Mouse (Mus musculus): Measurements from ENCODE around the gene Aff4. TPM values are rescaled to one million over a fixed set of nuclear protein-coding genes. Genes with fewer than 3 reads are reported as not detected.
A peak's percentile ranks its signal among the peaks of the same experiment; 100 is the strongest.
"Not testable (repeated sequence)": the region's sequence is repeated elsewhere in the genome, so short reads cannot be mapped to it uniquely, and the experiment has no call there.

Gene Aff4
- 100 to 1,000 TPM; 142 to 154 TPM for total RNA-seq (2021)
- long read RNA-seq, experiment 1, full-length matches to known transcripts: 2 of 20 reads
- long read RNA-seq, experiment 1, partial matches to known transcripts: 5 of 20 reads
- long read RNA-seq, experiment 1, other reads (novel, unspliced or antisense): 13 of 20 reads
- long read RNA-seq, experiment 2, full-length matches to known transcripts: 3 of 11 reads
- long read RNA-seq, experiment 2, partial matches to known transcripts: 0 of 11 reads
- long read RNA-seq, experiment 2, other reads (novel, unspliced or antisense): 8 of 11 reads

- DNase-seq: peak; percentile 92
Observed at GRCm38 (mm10) chr11:53350291-53351223, at the start of gene Aff4. Gene Aff4, plus strand, starts transcription at chr11:53350833.

- DNase-seq: no peak
Observed at GRCm38 (mm10) chr11:53301167-53301515, 49.5 kb upstream of the Aff4 start.

- no peak for DNase-seq
Observed at GRCm38 (mm10) chr11:53304044-53304840, 46.4 kb upstream of the Aff4 start.

- no peak for DNase-seq
Observed at GRCm38 (mm10) chr11:53306965-53307364, 43.7 kb upstream of the Aff4 start.

GRCm38 (mm10) chr11:53307558-53308065, 43.0 kb upstream of the Aff4 start:
- peak; percentile 46 for DNase-seq

GRCm38 (mm10) chr11:53308251-53308864, 42.3 kb upstream of the Aff4 start:
- DNase-seq: peak; percentile 62

GRCm38 (mm10) chr11:53308884-53309310, 41.7 kb upstream of the Aff4 start:
- peak; percentile 84 for DNase-seq

GRCm38 (mm10) chr11:53311385-53311784, 39.2 kb upstream of the Aff4 start:
- no peak for DNase-seq

GRCm38 (mm10) chr11:53312823-53313222, 37.8 kb upstream of the Aff4 start:
- not testable (repeated sequence) for DNase-seq

- no peak for DNase-seq
Observed at GRCm38 (mm10) chr11:53314770-53315173, 35.9 kb upstream of the Aff4 start.

GRCm38 (mm10) chr11:53316996-53317395, 33.6 kb upstream of the Aff4 start:
- DNase-seq: no peak

GRCm38 (mm10) chr11:53318041-53318440, 32.6 kb upstream of the Aff4 start:
- DNase-seq: no peak

- DNase-seq: not testable (repeated sequence)
Observed at GRCm38 (mm10) chr11:53318568-53318967, 32.1 kb upstream of the Aff4 start.

- not testable (repeated sequence) for DNase-seq
Observed at GRCm38 (mm10) chr11:53319867-53320266, 30.8 kb upstream of the Aff4 start.

GRCm38 (mm10) chr11:53324512-53324968, 26.1 kb upstream of the Aff4 start, which contains the start of gene Zcchc10:
Gene Zcchc10, plus strand, starts transcription at chr11:53324679.
- peak; percentile 91 for DNase-seq

GRCm38 (mm10) chr11:53330325-53330724, 20.3 kb upstream of the Aff4 start:
- DNase-seq: no peak

- no peak for DNase-seq
Observed at GRCm38 (mm10) chr11:53331121-53331520, 19.5 kb upstream of the Aff4 start.

- no peak for DNase-seq
Observed at GRCm38 (mm10) chr11:53332076-53332680, 18.5 kb upstream of the Aff4 start.

GRCm38 (mm10) chr11:53335505-53336181, 15.0 kb upstream of the Aff4 start:
- no peak for DNase-seq

GRCm38 (mm10) chr11:53336182-53336571, 14.5 kb upstream of the Aff4 start:
- DNase-seq: no peak

GRCm38 (mm10) chr11:53336924-53337323, 13.7 kb upstream of the Aff4 start:
- DNase-seq: no peak

All from adrenal gland, postnatal 10 days (tissue).